Mouse (Mus musculus) naive thymus-derived CD4-positive, alpha-beta T cell, adult 2 months (primary cell): ENCODE results near the gene Dhx58.

Experiments
- DNase-seq: peaks from one replicate; pipeline ENCODE4 v3.0.0-alpha.2; 2011; ENCODE audit warnings: low read depth

Gene Dhx58

DNA sequence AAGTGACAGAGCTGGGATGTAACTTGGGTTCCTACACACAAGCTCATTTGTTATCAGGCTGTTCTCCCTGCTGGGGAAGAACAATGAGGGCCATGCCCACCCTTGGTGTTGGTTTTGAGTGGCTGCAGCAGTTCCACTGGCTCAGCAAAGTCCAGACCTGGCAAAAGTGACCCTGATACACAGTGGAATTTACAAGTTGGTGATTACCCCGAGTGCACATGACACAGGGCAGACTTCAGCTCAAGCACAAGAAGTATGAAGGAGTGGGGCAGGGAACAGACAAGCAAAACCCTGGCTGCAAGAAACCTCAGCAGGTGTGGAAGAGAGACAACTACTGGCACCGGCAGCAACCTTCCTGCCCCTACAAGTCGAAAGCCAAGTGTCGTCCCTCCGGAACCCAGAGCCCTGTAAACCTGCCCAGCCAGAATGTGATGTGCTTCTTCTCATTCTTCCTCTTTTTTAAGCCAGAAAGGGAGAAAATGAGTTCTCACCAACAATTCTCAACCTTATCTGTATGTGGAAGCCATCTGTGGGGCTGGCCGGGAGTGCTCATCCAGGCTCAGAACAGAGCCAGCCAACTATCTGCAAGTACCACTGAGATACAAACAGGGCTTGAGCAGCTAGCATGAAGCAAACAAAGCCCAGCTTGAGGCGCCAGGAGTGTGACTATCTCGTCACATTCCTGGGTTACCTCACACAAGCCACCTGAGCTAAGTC, 17.9 kb upstream of the Dhx58 start:
- peak; percentile 19 for DNase-seq

DNA sequence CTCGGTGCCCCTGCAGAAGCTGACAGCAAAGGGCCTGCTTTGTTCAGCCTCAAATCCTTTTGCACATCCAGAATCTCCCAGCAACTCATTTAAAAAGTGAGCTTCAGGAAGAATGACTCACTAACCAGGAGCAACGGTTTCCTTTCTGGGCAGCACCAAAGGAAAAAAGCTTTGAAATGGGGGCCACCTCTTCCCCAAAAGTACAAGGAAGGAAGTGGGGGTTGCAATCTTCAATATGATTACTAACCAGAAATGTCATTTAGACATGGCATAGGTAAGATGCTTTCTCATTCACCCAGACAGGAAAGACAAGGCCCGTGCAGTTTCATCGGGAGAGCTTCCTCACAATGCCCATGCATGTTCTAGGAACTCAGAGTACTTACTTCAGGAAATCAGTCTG, 17.2 kb upstream of the Dhx58 start:
- DNase-seq, result no peak

DNA sequence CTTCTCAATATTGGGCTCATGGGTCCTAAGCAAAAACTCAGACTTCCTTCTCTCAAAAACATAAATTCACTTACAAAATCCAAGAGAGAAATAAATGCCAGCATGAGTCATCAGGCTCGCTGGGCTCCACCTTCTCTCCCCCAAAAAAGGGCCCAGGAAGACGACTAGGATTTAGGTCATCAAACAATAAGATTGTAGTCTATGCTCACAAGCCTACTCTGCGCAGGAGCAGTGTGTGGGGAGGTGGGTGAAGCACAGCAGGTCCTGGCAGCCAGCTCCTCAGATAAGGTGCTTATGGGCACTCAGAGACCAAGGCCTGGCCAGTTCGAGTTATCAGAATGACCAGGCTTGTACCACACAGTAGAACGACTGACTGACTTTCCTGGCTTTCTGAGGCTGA, 16.3 kb upstream of the Dhx58 start:
- DNase-seq, result no peak

DNA sequence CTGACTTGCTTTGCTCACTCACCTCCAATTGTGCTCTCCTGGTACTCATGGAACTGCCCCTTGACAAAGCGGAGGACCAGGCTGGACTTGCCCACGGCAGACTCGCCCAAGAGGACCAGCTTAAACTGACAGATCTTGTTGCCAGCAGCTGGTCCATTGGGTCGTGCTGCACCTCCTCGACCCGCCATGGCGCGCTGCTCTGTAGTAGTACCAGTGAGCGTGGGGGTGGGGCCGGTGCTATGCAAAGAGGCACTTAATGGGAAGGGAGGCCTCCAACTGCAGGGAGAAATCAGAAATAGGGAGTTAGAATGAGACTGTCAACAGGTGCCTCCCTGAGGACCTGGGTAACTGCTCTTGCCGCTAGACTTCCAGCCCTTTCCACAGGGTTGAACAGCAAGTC, 15.8 kb upstream of the Dhx58 start:
- DNase-seq, result no peak

DNA sequence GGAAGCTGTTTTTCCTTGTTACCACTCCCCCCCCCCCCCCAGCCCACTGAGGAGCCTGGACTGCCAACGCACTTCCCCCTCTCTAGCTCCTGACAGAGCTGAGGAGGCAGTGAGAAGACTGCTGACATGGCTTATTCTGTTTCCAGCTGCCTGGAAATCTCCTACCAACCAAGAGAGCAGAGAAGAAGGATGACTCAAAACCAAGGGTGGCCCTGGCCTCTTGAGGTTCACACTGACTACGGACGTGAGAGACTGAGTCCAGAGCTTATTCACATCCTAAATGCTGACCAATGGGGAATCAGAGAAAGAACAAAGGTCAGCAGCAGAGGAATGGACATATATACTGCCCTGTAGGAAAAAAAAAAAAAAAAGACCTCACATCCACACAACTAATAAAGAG, 15.2 kb upstream of the Dhx58 start:
- no peak for DNase-seq

DNA sequence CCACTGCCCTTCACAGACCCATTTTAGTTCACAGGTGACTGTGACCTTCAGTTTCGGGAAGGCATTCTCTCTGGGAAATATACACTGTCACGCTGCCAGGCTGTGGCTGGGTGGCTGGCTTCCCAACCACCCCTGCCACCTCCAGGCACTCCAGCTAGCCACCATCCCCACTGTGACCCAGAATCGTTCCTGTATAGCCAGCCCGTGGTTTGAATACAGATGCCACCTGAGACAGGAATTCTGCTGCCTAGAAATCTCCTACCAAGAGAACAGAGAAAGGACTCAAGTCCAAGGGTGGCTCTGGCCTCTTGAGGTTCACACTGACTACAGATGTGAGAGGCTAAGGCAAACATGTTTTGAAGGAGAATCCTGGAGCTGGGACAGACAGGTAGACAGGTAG, 14.8 kb upstream of the Dhx58 start:
- DNase-seq, result no peak

DNA sequence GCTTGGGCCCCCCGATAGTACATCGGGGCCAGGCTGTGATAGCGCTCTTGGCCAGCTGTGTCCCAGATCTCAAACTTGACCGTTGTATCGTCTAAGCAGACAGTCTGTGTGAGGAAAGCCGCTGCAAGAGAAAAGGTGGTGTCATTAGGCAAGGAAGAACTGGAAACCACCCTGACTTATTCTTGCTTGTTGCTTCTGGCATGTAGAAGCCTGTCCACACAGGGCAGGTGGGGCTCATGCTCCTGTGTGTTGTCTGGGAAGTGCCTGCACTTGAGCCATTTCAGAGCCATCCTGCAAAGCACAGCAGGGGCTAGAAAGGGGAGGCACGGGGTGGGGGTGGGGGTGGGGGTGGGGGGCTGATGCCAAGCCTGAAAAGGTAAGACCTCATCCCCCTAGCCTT, 14.4 kb upstream of the Dhx58 start:
- DNase-seq, result no peak

DNA sequence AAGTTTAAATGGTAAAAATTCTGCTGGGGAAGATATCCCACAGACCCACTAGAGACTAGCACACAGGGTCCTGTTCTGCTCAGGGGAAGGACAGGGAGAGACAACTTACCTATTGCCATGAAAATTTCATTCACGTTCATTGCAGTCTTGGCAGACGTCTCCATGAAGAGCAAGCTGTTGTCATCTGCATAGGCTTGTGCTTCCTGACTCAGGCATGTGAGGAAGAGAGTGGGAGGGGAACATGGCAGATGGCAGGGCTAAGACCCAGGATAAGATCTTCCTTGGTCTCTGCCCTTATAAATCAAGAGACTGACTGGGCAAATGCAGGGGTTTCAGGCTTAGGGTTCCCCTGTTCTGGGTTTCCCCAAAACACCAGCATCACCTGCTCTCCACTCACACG, 12.6 kb upstream of the Dhx58 start:
- DNase-seq, result no peak

DNA sequence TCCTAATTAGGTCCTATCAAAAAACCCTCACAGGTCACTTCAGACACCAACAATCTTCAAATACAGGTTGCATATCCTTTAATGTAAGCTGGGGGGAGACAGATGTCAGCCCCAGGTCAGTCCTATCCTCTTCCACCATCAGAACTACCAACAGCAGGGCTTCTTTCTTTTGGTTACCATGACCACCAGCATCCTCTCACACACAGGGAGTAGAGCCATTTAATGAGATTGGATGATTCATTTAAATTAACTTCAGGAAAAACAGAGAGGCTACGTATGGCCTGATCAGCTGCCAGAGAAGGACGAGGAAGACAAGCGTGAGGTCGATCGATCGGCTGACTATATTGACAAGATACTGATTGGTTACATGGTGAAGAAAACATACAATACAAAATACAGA, 10.9 kb upstream of the Dhx58 start:
- no peak for DNase-seq

DNA sequence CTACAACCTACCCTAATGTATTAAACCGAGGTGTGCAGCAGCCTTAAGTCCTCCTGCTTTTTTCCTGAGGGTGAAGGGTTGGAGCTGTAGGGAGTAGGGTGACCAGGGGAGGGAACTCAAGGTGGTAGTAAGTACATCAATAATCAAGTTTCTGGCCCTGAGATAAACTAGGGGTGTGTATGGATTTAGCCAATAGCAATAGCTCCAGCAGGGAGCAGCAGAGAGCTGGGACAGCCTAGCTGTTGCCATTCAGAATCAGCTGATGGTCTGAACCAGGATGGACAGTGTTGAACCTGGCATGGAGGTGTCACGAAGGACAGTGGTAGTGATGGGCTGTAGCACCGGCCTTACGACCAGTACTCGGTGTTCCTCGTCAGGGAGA, 10.5 kb upstream of the Dhx58 start:
- peak; percentile 82 for DNase-seq

DNA sequence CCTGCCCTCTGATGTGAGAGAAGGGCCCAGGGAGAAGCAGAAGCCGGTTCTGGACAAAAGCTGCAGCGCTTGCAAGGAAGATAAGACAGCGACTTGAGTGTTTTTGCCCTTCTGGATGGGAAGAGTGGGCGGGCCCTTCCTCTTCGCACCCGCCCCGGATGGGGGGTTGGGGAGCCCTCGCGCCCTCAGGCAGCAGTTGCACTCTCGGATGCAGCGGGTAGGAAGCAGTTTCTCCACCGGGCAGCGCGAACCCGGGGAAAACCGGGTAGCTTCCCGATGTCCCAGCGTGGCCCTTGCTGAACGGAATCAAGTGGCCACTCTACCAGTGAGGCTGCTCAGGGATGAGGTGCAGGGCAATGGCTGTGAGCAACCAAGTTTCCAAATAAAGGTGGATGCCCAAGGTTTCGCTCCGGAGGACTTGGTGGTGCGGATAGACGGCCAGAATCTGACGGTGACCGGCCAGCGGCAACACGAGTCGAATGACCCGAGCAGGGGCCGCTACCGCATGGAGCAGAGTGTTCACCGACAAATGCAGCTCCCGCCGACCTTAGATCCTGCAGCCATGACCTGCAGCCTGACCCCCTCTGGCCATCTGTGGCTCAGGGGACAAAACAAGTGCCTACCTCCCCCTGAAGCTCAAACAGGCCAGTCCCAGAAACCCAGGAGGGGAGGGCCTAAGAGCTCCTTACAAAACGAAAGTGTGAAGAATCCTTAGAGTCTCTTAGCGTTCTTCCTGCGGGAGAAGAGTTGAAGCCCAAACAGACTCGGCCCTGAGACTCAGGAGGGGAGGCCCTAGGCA, 9.9 kb upstream of the Dhx58 start, which contains the start of gene Hspb9:
Gene Hspb9 (plus strand): TSS at position 116 of the 799 bp plus-strand sequence.
- peak; percentile 84 for DNase-seq

DNA sequence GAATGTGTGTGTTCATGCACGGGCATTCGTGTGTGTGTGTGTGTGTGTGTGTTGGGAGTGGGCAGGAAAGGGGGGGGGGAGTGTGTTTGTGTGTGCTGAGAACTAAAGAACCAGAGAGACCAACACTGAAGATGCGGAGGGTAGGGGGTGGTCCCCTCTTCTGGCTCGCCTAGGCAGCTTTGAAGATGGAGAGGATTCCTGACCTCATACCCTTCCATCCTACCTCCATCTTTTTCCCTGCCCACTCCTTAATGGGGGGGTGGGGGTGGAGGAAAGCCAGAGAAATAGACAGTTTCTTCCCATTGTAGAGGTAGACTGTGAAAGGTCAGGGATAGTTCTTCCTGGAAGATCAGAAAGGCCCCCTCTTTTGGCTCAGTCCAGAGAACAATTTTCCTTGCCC, 9.1 kb upstream of the Dhx58 start:
- DNase-seq, result peak; percentile 18

DNA sequence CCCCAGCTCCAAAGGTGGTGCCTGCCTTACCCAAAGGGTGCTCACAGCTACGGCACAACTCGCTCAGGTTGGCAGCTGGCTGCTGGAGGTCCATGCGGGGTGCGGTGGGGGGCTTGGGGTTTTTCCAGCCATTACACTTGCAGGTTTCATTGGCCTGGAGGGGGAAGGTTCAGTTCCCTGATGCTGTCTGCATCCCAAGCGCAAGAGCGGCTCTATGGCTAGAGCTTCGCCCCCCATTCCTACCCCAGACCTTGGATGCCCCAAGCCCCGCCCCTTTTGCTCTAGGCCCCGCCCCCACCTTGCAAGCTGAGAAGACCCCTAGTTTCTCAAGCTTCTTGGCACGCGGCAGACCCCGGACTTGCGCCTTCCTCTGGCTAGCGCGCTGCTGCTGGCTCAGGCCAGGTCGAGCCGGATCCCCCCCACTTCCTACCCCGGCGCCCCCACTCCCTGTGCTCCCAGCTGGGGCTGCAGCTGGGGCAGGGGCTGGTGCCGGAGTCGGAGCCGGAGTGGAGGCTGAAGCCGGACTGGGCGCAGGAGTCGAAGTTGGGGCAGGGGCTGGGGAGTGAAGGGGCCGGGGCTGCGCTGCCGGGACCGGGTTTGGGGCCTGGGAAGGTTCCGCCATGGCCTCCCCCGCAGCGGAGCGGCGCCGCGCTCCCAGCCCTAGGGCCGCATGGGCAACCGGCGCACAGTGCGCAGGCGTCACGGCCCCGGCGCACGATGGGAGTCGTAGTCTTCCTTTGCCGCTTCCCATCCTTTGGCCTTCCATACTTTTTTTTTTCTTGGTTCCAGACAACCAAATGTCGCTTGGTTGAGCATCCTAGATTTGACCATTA, 7.9 kb upstream of the Dhx58 start, which contains the start of gene Kat2a:
Gene Kat2a (minus strand): TSS at position 683 of the 833 bp plus-strand sequence.
- peak; percentile 65 for DNase-seq

DNA sequence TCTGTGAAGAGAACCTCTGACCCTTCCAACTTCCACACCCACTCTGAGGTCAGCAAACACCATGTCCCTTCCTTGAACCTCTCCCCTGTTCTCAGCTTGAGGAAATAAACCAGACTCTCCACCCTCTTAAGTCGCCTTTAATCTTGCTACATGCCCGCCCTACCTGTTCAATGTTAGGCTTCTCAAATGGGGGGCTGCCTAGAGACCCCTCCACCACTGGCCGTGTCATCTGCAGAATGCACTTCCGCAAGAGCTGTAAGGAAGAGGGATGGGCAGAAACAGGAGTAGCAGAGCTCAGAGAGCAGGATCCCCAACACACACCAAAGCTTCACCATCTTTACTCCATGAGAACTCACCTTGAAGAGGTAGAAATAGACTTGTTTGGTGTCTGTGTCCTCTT, 6.9 kb upstream of the Dhx58 start:
- no peak for DNase-seq

DNA sequence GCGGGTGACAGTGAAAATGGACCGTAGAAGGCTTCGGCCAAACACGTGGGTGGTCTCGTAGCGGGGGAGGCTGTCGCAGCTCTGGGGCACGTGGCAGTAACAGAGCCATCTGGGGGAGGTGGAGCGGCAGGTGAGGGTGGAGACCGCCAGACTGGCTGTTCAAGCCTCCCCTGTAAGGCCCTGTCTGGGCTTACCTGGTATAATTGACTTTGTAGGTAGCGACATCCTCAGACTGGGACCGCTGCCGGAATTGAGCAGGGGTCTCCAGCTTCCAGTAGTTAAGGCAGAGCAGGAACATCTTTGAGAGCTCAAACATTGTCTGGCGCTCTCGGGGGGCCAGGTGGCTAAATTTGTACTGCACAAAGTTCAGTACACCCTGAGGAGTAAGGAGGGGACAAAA, 6.5 kb upstream of the Dhx58 start:
- DNase-seq, result no peak

DNA sequence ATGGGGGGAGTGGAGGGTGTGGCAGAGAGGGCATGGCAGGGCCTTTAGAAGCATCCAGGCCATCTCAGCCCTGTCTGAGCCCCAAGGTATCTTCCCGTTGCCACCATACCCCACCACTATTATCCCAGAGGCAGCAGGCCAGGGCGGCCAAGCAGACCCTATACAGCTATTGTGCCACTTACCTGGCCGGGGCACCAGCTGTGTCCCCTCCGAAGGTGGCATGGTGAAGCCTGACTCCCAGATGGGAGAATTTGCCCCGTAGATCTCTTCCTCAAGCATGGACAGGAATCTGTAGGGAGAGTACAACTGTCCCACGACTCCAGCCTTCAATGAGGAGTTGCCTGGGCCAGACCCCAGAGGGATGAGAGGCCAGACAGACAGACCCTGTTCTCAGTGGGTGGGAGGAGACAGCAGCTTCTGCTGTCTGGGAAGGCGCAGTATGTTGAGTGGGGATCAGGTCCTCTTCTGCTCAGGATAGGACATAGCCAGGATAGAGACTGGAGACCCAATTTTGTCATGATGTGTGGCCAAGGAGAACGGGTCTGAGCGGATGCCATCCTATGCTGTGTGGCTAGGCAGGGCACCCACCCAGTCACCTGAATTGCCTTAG, 5.2 kb upstream of the Dhx58 start:
- DNase-seq, result no peak

DNA sequence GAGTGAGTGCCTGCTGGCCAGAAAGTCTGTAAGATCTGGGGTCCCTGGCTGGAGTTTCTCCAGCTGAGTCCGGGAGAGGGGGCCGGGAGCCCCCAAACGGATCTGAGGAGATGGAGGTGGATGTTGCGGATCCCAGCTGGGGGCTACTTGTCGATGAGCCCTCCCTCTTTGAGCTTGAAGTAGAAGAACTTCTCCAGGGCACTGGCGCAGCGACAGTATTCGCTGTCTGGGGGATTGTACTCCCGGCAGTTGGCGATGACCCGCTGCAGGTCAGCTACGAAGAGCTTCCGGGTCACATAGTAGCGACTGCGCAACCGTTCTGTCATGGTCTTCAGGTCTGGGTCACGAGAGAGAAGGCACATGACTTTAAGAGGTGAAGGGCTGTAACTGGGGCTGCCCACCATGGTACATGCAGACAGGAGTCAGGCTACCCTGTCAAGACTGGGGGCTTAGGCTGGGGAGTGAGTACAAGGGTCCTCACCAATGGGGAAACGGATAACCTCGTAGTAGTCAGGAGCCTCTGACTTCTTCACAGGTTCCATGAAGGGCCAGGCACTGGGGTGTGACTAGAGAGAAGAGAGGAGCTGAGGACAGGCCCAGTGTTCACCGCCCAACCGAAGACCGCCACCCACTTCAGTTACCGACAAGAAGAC, 1.1 kb upstream of the Dhx58 start:
- DNase-seq, result no peak

DNA sequence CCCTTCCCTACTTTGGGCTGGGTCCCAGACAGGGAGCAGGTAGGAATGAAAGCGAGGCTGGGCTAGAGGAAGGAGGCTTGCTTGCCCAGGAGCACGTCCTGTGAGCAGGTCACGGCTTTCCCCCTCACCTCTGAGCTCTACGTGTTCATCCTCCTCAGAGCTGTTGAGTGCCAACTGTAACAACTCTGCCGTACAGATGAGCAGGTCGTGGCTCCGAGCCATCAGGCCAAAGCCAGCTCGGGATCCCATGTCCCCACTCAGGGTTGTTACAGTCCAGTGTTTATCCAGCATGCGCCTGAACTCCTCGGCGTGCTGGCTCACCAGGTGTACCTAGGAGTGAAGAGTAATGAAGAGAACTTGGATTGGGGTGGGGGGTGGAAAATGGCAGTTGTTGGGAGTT, 705 bp downstream of the Dhx58 start:
- peak; percentile 55 for DNase-seq

DNA sequence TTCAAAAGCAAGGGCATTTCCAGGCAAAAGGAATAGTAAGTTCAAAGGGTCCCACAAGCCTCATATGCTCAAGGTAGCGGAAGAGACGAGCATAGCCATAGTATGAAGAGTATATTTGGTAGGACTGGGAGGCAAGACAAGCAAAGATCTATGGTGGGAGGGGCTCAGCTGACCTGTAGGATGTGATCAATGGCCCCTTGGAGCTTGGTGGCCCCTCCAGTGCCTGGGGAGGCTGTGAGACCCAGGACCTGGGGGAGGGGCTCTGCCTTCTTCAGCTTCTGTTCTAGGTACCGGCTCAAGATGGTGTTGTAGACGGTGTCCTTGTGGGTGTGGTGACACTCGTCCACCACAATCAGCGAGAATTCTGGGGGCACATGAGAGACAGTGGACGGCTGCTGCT, 1.2 kb downstream of the Dhx58 start:
- no peak for DNase-seq

DNA sequence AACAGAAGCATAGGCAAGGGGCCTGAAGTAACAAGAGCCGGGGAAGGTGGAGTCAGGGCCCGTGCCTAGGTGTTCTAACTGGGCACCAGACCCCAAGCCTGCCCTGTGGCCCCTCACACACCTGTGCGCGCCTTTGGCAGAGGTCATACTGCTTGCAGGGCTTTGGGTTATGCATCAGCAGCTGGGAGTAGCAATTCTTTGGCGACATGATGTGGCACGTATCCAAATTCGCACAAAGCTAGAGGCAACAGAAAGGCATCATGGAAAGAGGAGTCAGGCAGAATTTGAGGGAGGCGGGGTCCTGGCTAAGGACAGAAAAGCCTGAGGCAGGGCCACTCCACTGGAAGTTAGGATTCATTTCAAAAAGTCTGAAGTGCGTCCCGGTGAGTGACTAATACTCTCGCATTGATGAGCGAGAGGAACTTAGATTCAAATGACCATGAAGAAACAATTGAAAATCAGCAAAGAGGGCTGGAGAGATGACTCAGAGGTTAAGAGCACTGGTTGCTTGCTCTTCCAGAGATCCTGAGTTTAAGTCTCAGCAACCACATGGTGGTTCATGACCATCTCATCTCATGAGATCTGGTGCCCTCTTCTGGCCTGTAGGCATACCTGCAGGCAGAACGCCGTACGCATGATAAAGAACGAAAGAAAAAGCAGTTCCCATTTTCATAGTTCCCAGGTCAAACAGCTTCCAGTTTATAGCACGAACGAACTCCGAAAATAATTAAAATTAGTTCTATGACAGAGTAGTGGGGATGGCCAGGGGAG, 1.8 kb downstream of the Dhx58 start:
- DNase-seq, result peak; percentile 90

DNA sequence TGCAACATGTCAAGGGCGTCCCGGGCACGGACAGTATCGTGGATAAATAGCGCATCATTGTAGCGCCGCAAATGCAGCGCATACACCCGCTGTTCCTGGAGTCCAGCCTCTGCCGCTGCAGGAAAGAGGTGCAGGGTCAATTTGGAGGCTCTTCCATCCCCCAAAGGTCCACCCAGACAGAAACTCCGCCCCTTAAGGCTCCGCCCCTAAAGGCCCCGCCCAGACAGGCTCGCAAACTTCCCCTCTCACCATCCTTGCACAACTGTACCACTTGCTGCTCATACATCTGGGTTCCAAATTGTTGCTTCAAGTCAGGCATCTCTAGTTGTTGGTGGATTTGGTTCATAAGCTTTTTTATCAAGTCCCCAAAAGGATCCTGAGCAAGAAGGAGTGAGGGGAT, 2.8 kb downstream of the Dhx58 start:
- DNase-seq, result peak; percentile 25
